Mouse (Mus musculus) cortical plate, adult 2 months (tissue): ENCODE data around the gene Aff3.

Experiments
- CTCF ChIP-seq: fragments of 200-500 bp; IDR thresholded peaks from 2 replicates; pipeline ENCODE4 v1.5.1; 2011; ENCODE audit warnings: mild to moderate bottlenecking, control low read depth, low read length; ENCODE audit not compliant: insufficient read depth; ENCODE audit errors: extremely low read depth
- POLR2A ChIP-seq: fragments of 200-500 bp; IDR thresholded peaks from 2 replicates; pipeline ENCODE4 v1.6.1; 2011; ENCODE audit warnings: mild to moderate bottlenecking, low read length, control low read depth; ENCODE audit not compliant: insufficient read depth; ENCODE audit errors: extremely low read depth

GRCm38 (mm10) chr1:38418181-38419032, 246.3 kb downstream of the Aff3 start:
- TF ChIP-seq CTCF = no peak
- no peak for TF ChIP-seq POLR2A
